Mouse (Mus musculus): ENCODE data around the gene Dact2. TPM values are rescaled to one million over a fixed set of nuclear protein-coding genes. Genes with fewer than 3 reads are reported as not detected.
A peak's percentile ranks its signal among the peaks of the same experiment; 100 is the strongest.

The Dact2 gene
- total and polyA plus RNA-seq, 2 experiments from 2014 or later, result 2.1 to 10.8 TPM

DNA sequence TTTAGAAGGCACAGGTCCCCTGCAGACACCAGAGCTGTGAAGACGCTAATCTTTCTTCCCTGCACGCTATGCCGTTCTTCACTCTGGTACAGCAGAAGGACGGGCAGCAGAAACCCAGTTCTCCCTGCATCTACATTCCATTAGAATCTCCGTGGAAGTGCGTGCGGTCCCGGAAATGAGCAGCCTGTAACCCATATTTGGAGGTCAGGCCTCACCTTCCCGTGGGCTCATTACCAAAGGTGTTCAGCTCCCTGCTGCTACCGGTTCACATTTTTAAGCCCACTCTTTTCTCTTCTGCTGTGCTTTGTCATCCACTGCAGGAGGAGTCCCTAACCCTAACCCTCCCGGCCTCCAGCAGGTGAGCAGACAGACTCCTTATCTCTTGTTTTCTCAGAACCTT lies 34.7 kb downstream of the Dact2 start:
- Histone ChIP-seq H3K27me3 (ENCODE audit: insufficient read depth, low read length) (no peaks in the 10 kb centered on the region), H3K9ac (no peak overlapping the region), H3K4me1 (ENCODE audit: insufficient read depth) (peaks cover 24% of the 10 kb centered on the region), H3K36me3 (ENCODE audit: insufficient read depth) (no peaks in the 10 kb centered on the region), H3K4me2 (ENCODE audit: low read depth) (no peak overlapping the region), H3K27ac (ENCODE audit: low read depth, low read length) (no peak overlapping the region), H3K4me3 (ENCODE audit: low read depth, low read length) (no peak overlapping the region), H3K9me3 (ENCODE audit: low read length) (no peaks in the 10 kb centered on the region)
- no peak for TF ChIP-seq CTCF (IDR thresholded peaks at IDR 0.05; ENCODE audit: low read depth)
- DNase-seq, result no peak
- 72% methylated on average over 11 of the region's 11 CpGs for WGBS
- ATAC-seq, result no peak

DNA sequence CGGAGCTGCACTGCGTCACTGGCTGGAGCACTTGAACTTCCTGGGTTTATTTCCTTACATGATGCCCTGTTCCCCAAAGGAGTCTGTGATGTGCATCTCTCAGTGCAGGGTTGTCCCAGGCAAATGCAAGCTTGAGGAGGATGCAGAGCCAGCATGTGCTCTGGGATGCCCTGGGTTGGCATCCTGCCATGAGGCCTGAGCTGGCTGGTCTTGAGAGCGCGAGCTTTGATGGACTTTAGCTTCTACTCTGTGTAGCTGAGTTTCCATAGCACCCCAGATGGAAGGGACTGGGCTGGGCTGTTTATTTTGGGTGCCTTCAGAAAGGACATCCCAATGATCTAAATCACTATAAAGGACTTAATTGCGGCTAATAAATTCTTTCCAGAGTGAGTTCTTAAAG lies 36.5 kb downstream of the Dact2 start:
- no peak for TF ChIP-seq CTCF (IDR thresholded peaks at IDR 0.05; ENCODE audit: low read depth)
- no peak for ATAC-seq
- H3K36me3 ChIP-seq (ENCODE audit: insufficient read depth), result no peaks in the 10 kb centered on the region
- peaks cover 24% of the 10 kb centered on the region for H3K4me1 ChIP-seq (ENCODE audit: insufficient read depth)
- H3K27ac ChIP-seq (ENCODE audit: low read depth, low read length), result no peak overlapping the region
- H3K4me3 ChIP-seq (ENCODE audit: low read depth, low read length), result no peak overlapping the region
- H3K27me3 ChIP-seq (ENCODE audit: insufficient read depth, low read length), result no peaks in the 10 kb centered on the region
- DNase-seq, result no peak
- 64% methylated on average over 5 of the region's 5 CpGs for WGBS
- H3K9ac ChIP-seq, result no peak overlapping the region
- no peaks in the 10 kb centered on the region for H3K9me3 ChIP-seq (ENCODE audit: low read length)
- no peak overlapping the region for H3K4me2 ChIP-seq (ENCODE audit: low read depth)

DNA sequence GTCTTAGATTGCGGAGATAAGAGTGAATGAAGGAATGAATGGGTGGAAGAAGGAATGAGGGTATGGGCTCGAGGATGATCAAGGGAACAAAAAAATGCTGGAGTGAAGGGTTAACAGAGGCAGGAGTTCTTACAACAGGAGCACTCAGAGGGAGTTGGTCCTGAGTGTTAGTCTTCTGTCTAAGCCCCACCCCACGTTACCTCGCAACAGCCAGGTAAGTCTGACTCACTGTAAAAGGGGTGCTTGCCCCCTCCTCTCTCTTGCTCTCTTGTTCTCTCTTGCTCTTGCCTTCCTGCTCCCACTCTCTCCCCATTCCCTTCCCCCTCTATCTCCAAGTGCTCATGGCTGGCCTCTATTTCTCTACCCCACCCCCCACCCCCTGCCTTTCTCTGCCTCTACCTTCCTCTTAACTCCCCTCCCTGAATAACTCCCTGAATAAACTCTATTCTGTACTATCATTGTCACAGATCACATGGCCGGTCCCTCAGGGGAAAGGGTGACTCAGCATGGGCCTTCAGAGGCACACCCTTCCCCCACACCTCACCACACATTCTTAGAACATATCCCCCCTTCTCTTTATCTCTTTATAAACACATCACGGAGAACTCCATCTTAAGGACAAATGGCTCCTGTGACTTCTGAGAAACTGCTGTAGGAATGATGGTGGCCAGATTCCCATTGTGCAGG lies 37.2 kb downstream of the Dact2 start:
- 77% methylated on average over 6 of the region's 6 CpGs for whole genome bisulfite sequencing
- TF ChIP-seq CTCF (IDR thresholded peaks at IDR 0.05; ENCODE audit: low read depth), result no peak
- no peak overlapping the region for H3K27ac ChIP-seq (ENCODE audit: low read depth, low read length)

DNA sequence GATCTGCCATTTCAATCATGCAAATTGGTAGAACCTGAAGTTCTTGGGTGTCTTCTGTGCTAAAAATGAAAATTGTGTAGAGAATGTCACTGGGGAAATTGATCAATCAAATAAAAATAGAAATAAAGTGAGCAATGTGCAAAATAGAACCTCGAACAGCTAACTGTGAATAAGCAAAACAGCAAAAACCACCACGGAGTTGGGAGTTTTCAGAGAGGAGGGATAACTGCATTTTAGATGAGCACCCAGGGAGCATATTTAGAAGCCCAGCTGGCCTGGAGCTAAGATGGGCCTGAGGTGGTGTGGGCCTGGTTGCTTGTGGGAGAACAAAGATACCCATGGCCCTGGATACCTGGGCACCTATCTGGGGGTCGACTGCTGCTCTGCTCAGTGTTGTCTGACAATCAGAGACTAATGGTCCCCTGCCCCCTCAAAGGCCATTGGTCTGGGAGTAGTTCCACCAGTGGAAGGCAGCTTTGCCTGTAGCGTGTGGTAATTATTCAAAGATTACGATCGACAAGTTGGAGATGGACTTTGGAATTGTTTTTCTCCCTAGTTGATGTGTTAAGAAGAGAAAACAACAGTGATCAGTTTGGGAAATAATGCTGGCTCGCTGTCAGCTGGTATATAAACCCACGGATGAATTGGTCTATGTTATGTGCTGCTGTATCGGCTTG lies 38.0 kb downstream of the Dact2 start:
- ATAC-seq (no peak), DNase-seq (no peak)
- no peak overlapping the region for H3K4me3 ChIP-seq (ENCODE audit: low read depth, low read length)
- no peak for TF ChIP-seq CTCF (IDR thresholded peaks at IDR 0.05; ENCODE audit: low read depth)
- H3K4me2 ChIP-seq (ENCODE audit: low read depth), result 0 out of 2 replicates have a peak overlapping the region, but pooled peaks have one; percentile 23
- H3K27me3 ChIP-seq (ENCODE audit: insufficient read depth, low read length), result no peaks in the 10 kb centered on the region
- peaks cover 24% of the 10 kb centered on the region for H3K4me1 ChIP-seq (ENCODE audit: insufficient read depth)
- no peaks in the 10 kb centered on the region for H3K9me3 ChIP-seq (ENCODE audit: low read length)
- H3K27ac ChIP-seq (ENCODE audit: low read depth, low read length), result peak overlapping the region; percentile 55; the same call in 1 of the 2 replicates
- WGBS, result 48% methylated on average over 9 of the region's 9 CpGs
- no peaks in the 10 kb centered on the region for H3K36me3 ChIP-seq (ENCODE audit: insufficient read depth)
- no peak overlapping the region for H3K9ac ChIP-seq

More for the DNA sequence above, 37.2 kb downstream of the Dact2 start:
- no peak for DNase-seq
- ATAC-seq, result no peak
- H3K4me3 ChIP-seq (ENCODE audit: low read depth, low read length), result no peak overlapping the region
- no peak overlapping the region for H3K9ac ChIP-seq
- peaks cover 24% of the 10 kb centered on the region for H3K4me1 ChIP-seq (ENCODE audit: insufficient read depth)
- no peaks in the 10 kb centered on the region for H3K9me3 ChIP-seq (ENCODE audit: low read length)
- H3K27me3 ChIP-seq (ENCODE audit: insufficient read depth, low read length), result no peaks in the 10 kb centered on the region
- no peak overlapping the region for H3K4me2 ChIP-seq (ENCODE audit: low read depth)
- no peaks in the 10 kb centered on the region for H3K36me3 ChIP-seq (ENCODE audit: insufficient read depth)

DNA sequence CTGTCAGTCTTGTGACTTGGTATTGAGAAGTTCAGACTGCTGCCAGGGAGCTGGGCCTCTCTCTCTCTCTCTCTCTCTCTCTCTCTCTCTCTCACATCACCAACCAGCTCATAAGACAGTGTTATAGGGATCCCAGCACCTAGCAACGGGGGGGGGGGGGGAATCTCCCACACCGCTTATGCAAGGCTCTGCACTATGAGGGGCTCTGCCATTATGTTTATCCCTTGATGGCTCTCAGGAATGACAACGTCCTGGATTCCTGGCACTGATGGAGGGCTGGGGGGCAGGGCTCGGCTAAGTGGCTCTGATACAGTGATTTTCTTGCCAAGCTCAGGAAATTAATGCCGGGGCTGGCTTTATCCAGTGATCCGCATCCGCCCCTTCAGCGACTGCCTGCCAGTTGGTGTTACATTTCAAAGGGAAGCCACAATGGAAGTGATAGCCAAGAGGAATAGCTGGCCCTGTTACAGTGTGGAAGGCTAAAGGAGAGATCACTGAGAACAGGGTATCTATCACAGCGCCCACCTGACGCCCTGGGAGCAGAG lies 38.7 kb downstream of the Dact2 start:
- no peak for TF ChIP-seq CTCF (IDR thresholded peaks at IDR 0.05; ENCODE audit: low read depth)
- Histone ChIP-seq H3K4me2 (ENCODE audit: low read depth) (peak overlapping the region; percentile 23; the same call in 1 of the 2 replicates), H3K4me1 (ENCODE audit: insufficient read depth) (peaks cover 24% of the 10 kb centered on the region), H3K4me3 (ENCODE audit: low read depth, low read length) (no peak overlapping the region), H3K9me3 (ENCODE audit: low read length) (no peaks in the 10 kb centered on the region), H3K9ac (0 out of 2 replicates have a peak overlapping the region, but pooled peaks have one; percentile 2), H3K27ac (ENCODE audit: low read depth, low read length) (peak overlapping the region; percentile 55), H3K36me3 (ENCODE audit: insufficient read depth) (no peaks in the 10 kb centered on the region), H3K27me3 (ENCODE audit: insufficient read depth, low read length) (no peaks in the 10 kb centered on the region)
- whole genome bisulfite sequencing, result 3% methylated on average over 10 of the region's 10 CpGs
- DNase-seq, result peak; percentile 77
- peak; percentile 86 for ATAC-seq

DNA sequence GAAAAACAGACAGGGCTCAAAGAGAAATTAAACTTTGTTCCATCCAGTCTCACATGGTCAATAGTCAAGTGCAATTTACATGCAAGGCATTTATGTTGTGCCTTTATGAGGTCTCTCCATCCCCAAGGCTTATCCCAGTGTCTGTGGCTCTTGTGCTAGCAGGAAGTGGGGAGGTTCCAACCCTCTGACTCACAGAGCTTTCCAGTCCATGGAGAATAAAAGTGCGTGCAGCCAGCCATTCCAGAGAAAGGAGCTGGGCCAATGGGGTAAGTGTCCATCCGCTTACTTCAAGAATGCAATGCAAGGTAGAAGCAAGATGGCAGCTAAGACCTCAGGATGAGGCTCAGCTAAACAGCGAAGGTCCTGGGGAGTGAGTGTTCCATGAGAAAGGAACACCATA lies 43.3 kb downstream of the Dact2 start:
- TF ChIP-seq CTCF (IDR thresholded peaks at IDR 0.05; ENCODE audit: low read depth), result no peak
- Histone ChIP-seq H3K36me3 (ENCODE audit: insufficient read depth) (no peaks in the 10 kb centered on the region), H3K27ac (ENCODE audit: low read depth, low read length) (no peak overlapping the region), H3K4me3 (ENCODE audit: low read depth, low read length) (no peak overlapping the region), H3K9ac (no peak overlapping the region), H3K4me1 (ENCODE audit: insufficient read depth) (peaks cover 14% of the 10 kb centered on the region), H3K27me3 (ENCODE audit: insufficient read depth, low read length) (no peaks in the 10 kb centered on the region), H3K9me3 (ENCODE audit: low read length) (no peaks in the 10 kb centered on the region), H3K4me2 (ENCODE audit: low read depth) (no peak overlapping the region)
- ATAC-seq, result no peak
- DNase-seq, result no peak
- WGBS, result 95% methylated on average over 3 of the region's 3 CpGs

DNA sequence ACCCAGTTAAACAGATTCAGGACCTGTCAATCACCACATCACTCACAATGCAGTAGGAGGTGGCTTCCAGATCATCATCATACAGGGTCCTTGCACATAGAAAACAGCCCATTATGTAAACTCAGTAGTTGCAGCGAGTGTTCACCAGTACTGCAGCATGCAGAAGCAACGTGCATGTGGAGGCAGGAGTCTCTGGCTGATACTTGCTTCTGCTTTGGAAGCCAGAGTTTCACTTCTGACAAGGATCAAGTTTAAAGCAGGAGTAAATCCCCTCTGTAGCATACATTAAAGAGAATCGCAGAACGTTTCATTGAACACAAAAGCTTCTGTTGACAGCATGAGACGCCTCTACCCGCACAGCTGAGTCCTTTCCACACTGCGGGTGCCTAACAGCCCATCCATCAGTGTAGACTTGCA lies 46.3 kb downstream of the Dact2 start:
- 5% methylated on average over 7 of the region's 7 CpGs for WGBS
- Histone ChIP-seq H3K27me3 (ENCODE audit: insufficient read depth, low read length) (no peaks in the 10 kb centered on the region), H3K36me3 (ENCODE audit: insufficient read depth) (no peaks in the 10 kb centered on the region), H3K27ac (ENCODE audit: low read depth, low read length) (no peak overlapping the region), H3K9ac (no peak overlapping the region), H3K4me1 (ENCODE audit: insufficient read depth) (no peaks in the 10 kb centered on the region), H3K4me3 (ENCODE audit: low read depth, low read length) (no peak overlapping the region), H3K9me3 (ENCODE audit: low read length) (no peaks in the 10 kb centered on the region), H3K4me2 (ENCODE audit: low read depth) (no peak overlapping the region)
- TF ChIP-seq CTCF (IDR thresholded peaks at IDR 0.05; ENCODE audit: low read depth), result no peak
- ATAC-seq (peak; percentile 76), DNase-seq (no peak)

Other genes starting within 250 kb of the Dact2 start
- not detected in 2 replicates for gene Gm7356, start 200.6 kb downstream of the Dact2 start, total RNA-seq (2014; rRNA removed)
- gene Gm7356, start 200.6 kb downstream of the Dact2 start, polyA plus RNA-seq (2015; fragmentation: Nextera tagmentation; extraction: Ambion mirVana), result not detected in 2 replicates
- gene Gm7358, start 144.8 kb downstream of the Dact2 start, total RNA-seq (2014; rRNA removed), result not detected in 2 replicates
- not detected in 2 replicates for gene Gm7358, start 144.8 kb downstream of the Dact2 start, polyA plus RNA-seq (2015; fragmentation: Nextera tagmentation; extraction: Ambion mirVana)
- gene Smoc2, start 75.2 kb upstream of the Dact2 start, total RNA-seq (2014; rRNA removed), result 4.8 and 5.8 TPM in 2 replicates
- 4.4 and 4.7 TPM in 2 replicates for gene Smoc2, start 75.2 kb upstream of the Dact2 start, polyA plus RNA-seq (2015; fragmentation: Nextera tagmentation; extraction: Ambion mirVana)

Data from forebrain, postnatal 0 days (tissue).